Mouse (Mus musculus): ENCODE data around the gene Pskh1. TPM values are rescaled to one million over a fixed set of nuclear protein-coding genes. Genes with fewer than 3 reads are reported as not detected.

Gene Pskh1
- total and polyA plus RNA-seq, 2 experiments from 2014 or later: 8.7 to 23.9 TPM

GRCm38 (mm10) chr8:105880754-105881520, 19.3 kb upstream of the Pskh1 start, which contains the start of gene Edc4:
TSS of gene Edc4 (plus strand) at chr8:105880881.
- Histone ChIP-seq H3K9me3 (ENCODE audit: low read length) (no peaks in the 10 kb centered on the region), H3K4me3 (ENCODE audit: low read depth, low read length) (peak within 1 kb of the TSS; percentile 70), H3K36me3 (ENCODE audit: insufficient read depth, low read length) (peaks cover 43% of the 10 kb centered on the region), H3K9ac (replicated peaks; ENCODE audit: low read length, poor library complexity, severe bottlenecking) (peak within 1 kb of the TSS; percentile 76), H3K4me2 (ENCODE audit: low read depth, low read length, poor library complexity, severe bottlenecking) (peak within 1 kb of the TSS; percentile 93), H3K27ac (ENCODE audit: low read depth, low read length) (peak within 1 kb of the TSS; percentile 45; the same call in 1 of the 2 replicates), H3K27me3 (ENCODE audit: insufficient read depth, low read length) (no peaks in the 10 kb centered on the region), H3K4me1 (ENCODE audit: insufficient read depth, low read length) (peaks cover 6% of the 10 kb centered on the region; the same call in 1 of the 2 replicates)
- DNase-seq (ENCODE audit: low spot score) (peak; percentile 86), ATAC-seq (ENCODE audit: low FRiP score) (peak; percentile 79)
- TF ChIP-seq CTCF (IDR thresholded peaks at IDR 0.05): no peak
- WGBS: 1% methylated on average over 45 of the region's 45 CpGs

GRCm38 (mm10) chr8:105889756-105890465, 10.3 kb upstream of the Pskh1 start:
- no peak for ATAC-seq (ENCODE audit: low FRiP score)
- no peaks in the 10 kb centered on the region for H3K4me1 ChIP-seq (ENCODE audit: insufficient read depth, low read length)
- no peaks in the 10 kb centered on the region for H3K27me3 ChIP-seq (ENCODE audit: insufficient read depth, low read length)
- H3K36me3 ChIP-seq (ENCODE audit: insufficient read depth, low read length): peaks cover 86% of the 10 kb centered on the region
- no peak overlapping the region for H3K9ac ChIP-seq (replicated peaks; ENCODE audit: low read length, poor library complexity, severe bottlenecking)
- no peak overlapping the region for H3K4me2 ChIP-seq (ENCODE audit: low read depth, low read length, poor library complexity, severe bottlenecking)
- H3K27ac ChIP-seq (ENCODE audit: low read depth, low read length): no peak overlapping the region
- no peak for DNase-seq (ENCODE audit: low spot score)
- 91% methylated on average over 12 of the region's 12 CpGs for WGBS
- TF ChIP-seq CTCF (IDR thresholded peaks at IDR 0.05): no peak
- no peak overlapping the region for H3K4me3 ChIP-seq (ENCODE audit: low read depth, low read length)
- H3K9me3 ChIP-seq (ENCODE audit: low read length): no peaks in the 10 kb centered on the region

- Histone ChIP-seq H3K9me3 (ENCODE audit: low read length) (no peaks in the 10 kb centered on the region), H3K4me3 (ENCODE audit: low read depth, low read length) (no peak overlapping the region), H3K36me3 (ENCODE audit: insufficient read depth, low read length) (peaks cover 76% of the 10 kb centered on the region), H3K4me1 (ENCODE audit: insufficient read depth, low read length) (no peaks in the 10 kb centered on the region), H3K27me3 (ENCODE audit: insufficient read depth, low read length) (no peaks in the 10 kb centered on the region), H3K27ac (ENCODE audit: low read depth, low read length) (no peak overlapping the region), H3K9ac (replicated peaks; ENCODE audit: low read length, poor library complexity, severe bottlenecking) (no peak overlapping the region), H3K4me2 (ENCODE audit: low read depth, low read length, poor library complexity, severe bottlenecking) (no peak overlapping the region)
- no peak for DNase-seq (ENCODE audit: low spot score)
- TF ChIP-seq CTCF (IDR thresholded peaks at IDR 0.05): no peak
- no peak for ATAC-seq (ENCODE audit: low FRiP score)
- WGBS: 91% methylated on average over 6 of the region's 6 CpGs
Observed at GRCm38 (mm10) chr8:105890870-105891269, 9.4 kb upstream of the Pskh1 start.

- DNase-seq (ENCODE audit: low spot score): peak; percentile 6
- peaks cover 60% of the 10 kb centered on the region for H3K36me3 ChIP-seq (ENCODE audit: insufficient read depth, low read length)
Observed at GRCm38 (mm10) chr8:105892432-105892831, 7.8 kb upstream of the Pskh1 start.

GRCm38 (mm10) chr8:105893339-105893738, 6.9 kb upstream of the Pskh1 start, which contains the start of gene Nrn1l:
TSS of gene Nrn1l (plus strand) at chr8:105893567.
- Histone ChIP-seq H3K9ac (replicated peaks; ENCODE audit: low read length, poor library complexity, severe bottlenecking) (peak within 1 kb of the TSS; percentile 33; the same call in 1 of the 2 replicates), H3K27me3 (ENCODE audit: insufficient read depth, low read length) (no peaks in the 10 kb centered on the region), H3K9me3 (ENCODE audit: low read length) (no peaks in the 10 kb centered on the region), H3K36me3 (ENCODE audit: insufficient read depth, low read length) (peaks cover 51% of the 10 kb centered on the region), H3K27ac (ENCODE audit: low read depth, low read length) (no peak within 1 kb of the TSS), H3K4me2 (ENCODE audit: low read depth, low read length, poor library complexity, severe bottlenecking) (no peak within 1 kb of the TSS), H3K4me3 (ENCODE audit: low read depth, low read length) (no peak within 1 kb of the TSS), H3K4me1 (ENCODE audit: insufficient read depth, low read length) (no peaks in the 10 kb centered on the region)
- TF ChIP-seq CTCF (IDR thresholded peaks at IDR 0.05): no peak; the same call in 1 of the 2 replicates
- DNase-seq (ENCODE audit: low spot score) (peak; percentile 91), ATAC-seq (ENCODE audit: low FRiP score) (peak; percentile 79)
- 5% methylated on average over 11 of the region's 11 CpGs for WGBS

More at GRCm38 (mm10) chr8:105892432-105892831, 7.8 kb upstream of the Pskh1 start:
- no peaks in the 10 kb centered on the region for H3K9me3 ChIP-seq (ENCODE audit: low read length)
- no peak overlapping the region for H3K27ac ChIP-seq (ENCODE audit: low read depth, low read length)
- TF ChIP-seq CTCF (IDR thresholded peaks at IDR 0.05): peak; percentile 69
- ATAC-seq (ENCODE audit: low FRiP score): no peak
- H3K9ac ChIP-seq (replicated peaks; ENCODE audit: low read length, poor library complexity, severe bottlenecking): no peak overlapping the region
- H3K4me3 ChIP-seq (ENCODE audit: low read depth, low read length): no peak overlapping the region
- no peaks in the 10 kb centered on the region for H3K27me3 ChIP-seq (ENCODE audit: insufficient read depth, low read length)
- WGBS: 89% methylated on average over 6 of the region's 6 CpGs
- H3K4me2 ChIP-seq (ENCODE audit: low read depth, low read length, poor library complexity, severe bottlenecking): no peak overlapping the region
- no peaks in the 10 kb centered on the region for H3K4me1 ChIP-seq (ENCODE audit: insufficient read depth, low read length)
